Mouse (Mus musculus) neural tube, embryonic 14.5 days (tissue): ENCODE data around the gene Uqcrfs1. TPM values are rescaled to one million over a fixed set of nuclear protein-coding genes. Genes with fewer than 3 reads are reported as not detected.
A peak's percentile ranks its signal among the peaks of the same experiment; 100 is the strongest.

Experiments used
- ATAC-seq: fragments of 200-750 bp; cut with Nextera tagmentation; 2 replicates; pipeline ENCODE4 v1.8.0; 2017; ENCODE audit warnings: low read depth, mild to moderate bottlenecking, moderate TSS enrichment, moderate library complexity
- H3K27ac ChIP-seq: fragments of 300-500 bp; sonication (generic); 2 replicates; pipeline ENCODE4 v1.5.1; 2014; ENCODE audit warnings: low read depth, mild to moderate bottlenecking, control low read depth, low read length, moderate library complexity, mixed read lengths
- H3K27me3 ChIP-seq: fragments of 300-500 bp; sonication (generic); 2 replicates; pipeline ENCODE4 v1.6.1; 2014; ENCODE audit warnings: low read length; ENCODE audit not compliant: control insufficient read depth, insufficient read depth
- H3K36me3 ChIP-seq: fragments of 300-500 bp; sonication (generic); 2 replicates; pipeline ENCODE4 v1.6.1; 2014; ENCODE audit warnings: low read length, mixed read lengths; ENCODE audit not compliant: control insufficient read depth, insufficient read depth
- H3K4me1 ChIP-seq: fragments of 300-500 bp; sonication (generic); 2 replicates; pipeline ENCODE4 v1.6.1; 2014; ENCODE audit warnings: low read length; ENCODE audit not compliant: control insufficient read depth, insufficient read depth
- H3K4me2 ChIP-seq: fragments of 300-500 bp; sonication (generic); 2 replicates; pipeline ENCODE4 v1.6.1; 2014; ENCODE audit warnings: mild to moderate bottlenecking, low read depth, low read length, control low read depth
- H3K4me3 ChIP-seq: fragments of 300-500 bp; sonication (generic); 2 replicates; pipeline ENCODE4 v1.5.1; 2014; ENCODE audit warnings: low read depth, low read length, control low read depth, mixed read lengths
- H3K9ac ChIP-seq: fragments of 300-500 bp; sonication (generic); replicated peaks from 2 replicates; pipeline ENCODE4 v1.6.1; 2014; ENCODE audit warnings: low read depth, mild to moderate bottlenecking, control low read depth, low read length, mixed read lengths
- H3K9me3 ChIP-seq: fragments of 300-500 bp; sonication (generic); 2 replicates; pipeline ENCODE4 v1.6.1; 2016; ENCODE audit warnings: low read length; ENCODE audit not compliant: control insufficient read depth
- WGBS: fragments of 180-500 bp; shearing (Covaris S2); extraction: QIAGEN DNeasy Blood & Tissue Kit; methylation state at CpG from one replicate; pipeline ENCODE4 v1.1.7; 2014; 5-methylcytosine and 5-hydroxymethylcytosine counted together
- polyA plus RNA-seq: library from polyadenylated mRNA; unstranded; fragments of >200 nt; fragmentation: Nextera tagmentation; extraction: Ambion mirVana; gene quantifications from 2 replicates; pipeline ENCODE4 v1.2.1, GENCODE M21; 2014

The Uqcrfs1 gene
- polyA plus RNA-seq, result 308 and 323 TPM in 2 replicates

DNA sequence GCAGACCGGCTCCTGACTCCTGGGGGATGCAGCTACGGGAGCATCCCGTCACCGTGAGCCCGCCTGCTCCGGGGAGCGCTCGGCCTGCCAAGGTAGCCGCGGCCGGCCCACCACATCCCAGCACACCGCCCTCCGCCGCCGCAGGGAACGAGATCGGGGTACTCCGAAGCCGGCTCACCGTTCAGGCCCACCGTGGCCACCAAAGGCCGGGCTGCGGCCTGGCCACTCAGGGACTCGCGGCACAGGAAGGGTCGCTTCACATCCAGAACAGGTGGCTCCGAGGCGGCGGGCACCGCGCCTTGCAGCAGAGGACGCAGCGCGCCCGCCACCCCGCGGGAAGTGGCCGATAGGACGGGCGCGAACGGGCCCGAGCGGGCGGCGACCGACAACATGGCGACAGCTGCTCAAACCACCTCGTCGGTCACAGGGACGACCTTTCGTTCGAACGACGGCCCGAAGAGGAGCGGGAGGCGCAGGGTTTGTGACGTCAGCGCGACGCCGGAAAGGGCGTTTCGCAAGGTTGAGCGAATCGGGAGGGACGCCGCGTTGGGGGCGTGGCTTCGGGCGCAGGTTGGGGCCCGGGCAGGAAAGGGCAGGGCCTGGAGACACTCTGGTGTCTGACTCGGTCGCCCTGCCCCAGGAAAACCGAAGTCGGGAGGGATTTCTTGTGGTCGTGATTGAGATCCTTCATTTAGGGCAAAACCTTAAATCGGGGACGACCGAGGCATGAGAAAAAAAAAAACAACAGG, at the start of gene Uqcrfs1:
TSS of gene Uqcrfs1 (minus strand) at position 507 of the 749 bp plus-strand sequence.
- Histone ChIP-seq H3K4me1 (peaks cover 17% of the 10 kb centered on the region), H3K36me3 (peaks cover 4% of the 10 kb centered on the region), H3K27ac (peak within 1 kb of the TSS; percentile 74; the same call in 1 of the 2 replicates), H3K9me3 (no peaks in the 10 kb centered on the region), H3K4me3 (peak within 1 kb of the TSS; percentile 99), H3K27me3 (no peaks in the 10 kb centered on the region), H3K9ac (peak within 1 kb of the TSS; percentile 96), H3K4me2 (peak within 1 kb of the TSS; percentile 86)
- ATAC-seq, result peak; percentile 99
- WGBS, result under 1% methylated on average over 82 of the region's 82 CpGs

DNA sequence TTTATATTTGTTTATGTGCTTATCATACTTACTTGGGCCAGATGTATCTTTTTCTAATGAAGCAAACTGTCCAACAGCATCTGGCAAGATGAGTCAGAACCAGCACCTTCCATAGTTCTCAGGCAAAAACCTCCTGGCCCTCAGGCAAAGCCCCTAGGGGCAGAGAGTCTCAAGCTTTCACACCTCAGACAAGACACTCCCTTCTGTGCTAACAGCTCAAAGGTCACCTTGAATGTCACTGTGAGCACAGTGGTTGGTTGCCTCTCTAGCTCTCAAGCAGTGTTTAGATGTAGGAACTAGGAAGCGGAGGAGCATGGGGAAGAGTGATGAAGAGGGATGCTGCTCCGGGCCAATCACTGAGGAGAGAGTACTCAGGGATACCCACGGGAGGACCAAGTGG, 40.6 kb upstream of the Uqcrfs1 start:
- 96% methylated on average over 3 of the region's 3 CpGs for WGBS
- Histone ChIP-seq H3K4me3 (no peak overlapping the region), H3K27me3 (no peaks in the 10 kb centered on the region), H3K4me1 (no peaks in the 10 kb centered on the region), H3K27ac (no peak overlapping the region), H3K9me3 (no peaks in the 10 kb centered on the region), H3K36me3 (no peaks in the 10 kb centered on the region), H3K4me2 (no peak overlapping the region), H3K9ac (no peak overlapping the region)
- ATAC-seq, result no peak

DNA sequence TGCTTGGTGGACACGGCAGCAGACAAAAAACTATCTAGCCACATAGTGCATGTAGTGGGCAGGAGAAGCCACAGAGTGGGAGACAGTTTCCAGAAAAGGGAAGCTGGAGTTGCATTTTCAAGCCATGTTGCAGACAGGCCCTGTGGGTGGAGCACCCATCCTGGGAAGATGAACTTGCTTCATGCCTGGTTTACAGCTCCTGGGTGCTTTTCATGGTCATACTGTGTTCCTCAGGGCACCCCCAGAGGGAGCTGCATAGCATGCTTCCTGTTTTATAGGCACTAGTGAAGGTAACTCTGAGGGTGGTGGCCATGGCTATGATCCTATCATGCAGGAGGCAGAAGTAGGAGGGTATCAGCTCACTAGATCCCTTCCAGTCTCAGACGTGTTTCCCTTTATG, 37.4 kb upstream of the Uqcrfs1 start:
- Histone ChIP-seq H3K9me3 (no peaks in the 10 kb centered on the region), H3K36me3 (no peaks in the 10 kb centered on the region), H3K4me2 (no peak overlapping the region), H3K4me3 (no peak overlapping the region), H3K4me1 (no peaks in the 10 kb centered on the region), H3K27me3 (no peaks in the 10 kb centered on the region), H3K9ac (no peak overlapping the region), H3K27ac (no peak overlapping the region)
- WGBS, result 72% methylated on average over 2 of the region's 2 CpGs
- ATAC-seq, result no peak

DNA sequence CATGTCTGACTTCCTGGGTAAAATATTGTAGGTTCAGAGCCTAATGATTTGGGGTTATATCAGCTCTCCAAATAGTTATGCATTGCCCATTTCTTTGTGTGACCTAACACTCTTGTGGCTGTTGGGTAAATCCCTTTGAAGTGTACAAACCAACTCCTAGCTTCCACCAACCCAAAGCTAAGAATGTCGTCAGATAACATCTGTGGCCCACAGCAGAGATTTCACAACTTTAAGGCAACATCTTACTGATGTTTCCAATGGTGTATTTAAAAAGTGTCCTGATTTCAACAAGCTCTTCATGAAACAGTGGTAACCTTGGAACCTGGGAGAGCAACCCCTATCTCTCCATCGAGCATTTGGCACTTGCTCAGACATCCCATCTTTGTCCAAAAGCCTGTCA, 33.6 kb upstream of the Uqcrfs1 start:
- ATAC-seq, result no peak
- Histone ChIP-seq H3K9ac (no peak overlapping the region), H3K27me3 (no peaks in the 10 kb centered on the region), H3K4me1 (no peaks in the 10 kb centered on the region), H3K4me3 (no peak overlapping the region), H3K27ac (no peak overlapping the region), H3K36me3 (no peaks in the 10 kb centered on the region), H3K9me3 (no peaks in the 10 kb centered on the region), H3K4me2 (no peak overlapping the region)
- 89% methylated on average over 2 of the region's 2 CpGs for WGBS

DNA sequence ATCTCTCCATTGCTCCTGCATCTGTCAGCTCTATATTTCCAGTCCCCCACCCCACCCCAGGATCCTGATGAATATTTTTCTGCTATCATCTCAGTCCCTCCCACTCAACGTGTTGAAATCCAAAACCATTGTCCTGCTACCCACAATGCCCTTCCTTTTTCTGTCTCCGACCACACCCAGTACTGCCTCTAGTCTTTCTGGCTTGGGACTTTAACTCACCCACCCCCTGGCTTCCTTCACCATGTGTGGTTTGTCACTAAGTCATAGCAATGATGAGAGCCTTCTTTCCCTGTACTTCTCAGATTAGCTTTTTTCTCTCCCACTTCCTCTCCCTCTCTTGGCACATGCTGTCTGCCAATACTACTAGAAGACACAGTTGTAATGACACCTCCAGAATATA, 31.7 kb upstream of the Uqcrfs1 start:
- Histone ChIP-seq H3K27me3 (no peaks in the 10 kb centered on the region), H3K9ac (no peak overlapping the region), H3K4me1 (no peaks in the 10 kb centered on the region), H3K4me3 (no peak overlapping the region), H3K27ac (no peak overlapping the region), H3K4me2 (no peak overlapping the region), H3K36me3 (no peaks in the 10 kb centered on the region), H3K9me3 (no peaks in the 10 kb centered on the region)
- no peak for ATAC-seq
- 81% methylated on average over 2 of the region's 2 CpGs for WGBS

DNA sequence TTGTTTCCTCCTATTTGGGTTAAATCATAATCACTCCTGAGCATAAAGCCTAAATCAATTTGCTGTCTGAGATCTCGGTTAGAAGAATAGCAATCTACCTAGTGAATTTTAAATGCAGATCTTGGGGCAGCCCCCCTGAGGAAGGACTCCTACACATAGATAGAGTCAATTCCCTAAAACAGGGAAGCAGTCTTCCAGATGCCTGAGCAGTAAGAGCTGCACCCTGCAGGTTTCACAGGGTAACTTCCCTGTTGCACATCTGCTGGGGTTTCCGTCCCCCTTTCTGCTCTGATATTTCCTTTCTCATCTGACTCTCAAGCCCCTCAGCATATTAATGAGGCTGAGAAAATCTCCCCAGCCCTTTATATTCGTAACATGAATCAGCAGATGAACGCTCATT, 27.8 kb upstream of the Uqcrfs1 start:
- 66% methylated on average over 4 of the region's 4 CpGs for WGBS
- H3K27ac ChIP-seq, result no peak overlapping the region
- H3K4me2 ChIP-seq, result no peak overlapping the region
- H3K4me3 ChIP-seq, result no peak overlapping the region
- ATAC-seq, result no peak
- H3K36me3 ChIP-seq, result no peaks in the 10 kb centered on the region
- no peaks in the 10 kb centered on the region for H3K9me3 ChIP-seq
- H3K27me3 ChIP-seq, result no peaks in the 10 kb centered on the region
- H3K4me1 ChIP-seq, result no peaks in the 10 kb centered on the region
- no peak overlapping the region for H3K9ac ChIP-seq

DNA sequence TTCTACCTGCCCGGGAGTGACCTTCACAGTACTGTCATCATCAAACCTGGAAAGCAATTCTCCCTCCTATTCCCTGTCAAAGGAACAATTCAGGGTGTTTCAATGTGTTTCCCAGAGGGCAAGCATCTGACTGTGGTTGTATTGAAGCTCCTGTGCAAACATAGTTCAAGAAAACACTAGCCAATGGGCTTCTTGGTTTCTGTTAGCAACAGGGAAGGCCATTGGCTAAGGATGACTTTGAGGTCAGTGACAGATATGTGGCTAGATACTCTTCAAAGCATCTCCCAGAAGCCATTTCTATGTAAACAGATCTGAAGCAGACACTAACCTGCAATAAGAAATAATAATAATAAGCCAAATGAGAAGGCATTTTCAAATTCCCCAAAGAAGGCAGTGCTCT, 25.0 kb upstream of the Uqcrfs1 start:
- ATAC-seq, result no peak
- H3K4me2 ChIP-seq, result no peak overlapping the region
- H3K27me3 ChIP-seq, result no peaks in the 10 kb centered on the region
- no peaks in the 10 kb centered on the region for H3K9me3 ChIP-seq
- no peak overlapping the region for H3K4me3 ChIP-seq
- no peak overlapping the region for H3K9ac ChIP-seq
- H3K27ac ChIP-seq, result no peak overlapping the region
- H3K36me3 ChIP-seq, result no peaks in the 10 kb centered on the region
- WGBS, result 93% methylated on average over 1 of the region's 1 CpGs
- no peaks in the 10 kb centered on the region for H3K4me1 ChIP-seq

DNA sequence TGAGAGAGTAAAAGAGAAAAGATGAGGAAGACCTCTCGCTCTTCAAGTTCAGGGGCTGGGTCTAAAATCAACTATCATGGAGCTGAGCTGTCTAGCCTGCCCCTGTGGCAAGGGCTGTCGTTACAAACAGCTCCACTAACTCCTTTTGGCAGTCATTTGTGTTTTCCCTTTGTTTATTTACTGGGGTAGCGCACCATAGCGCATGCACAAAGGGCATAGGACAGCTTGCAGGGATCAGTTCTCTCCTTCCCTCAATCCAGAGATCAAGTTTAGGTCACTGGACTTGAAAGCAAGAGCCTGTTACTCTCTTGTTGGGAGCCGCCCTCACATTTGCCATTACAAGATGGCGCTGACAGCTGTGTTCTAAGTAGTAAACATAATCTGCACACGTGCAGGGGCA, 22.4 kb upstream of the Uqcrfs1 start:
- no peak overlapping the region for H3K9ac ChIP-seq
- 62% methylated on average over 6 of the region's 7 CpGs for WGBS
- ATAC-seq, result no peak

DNA sequence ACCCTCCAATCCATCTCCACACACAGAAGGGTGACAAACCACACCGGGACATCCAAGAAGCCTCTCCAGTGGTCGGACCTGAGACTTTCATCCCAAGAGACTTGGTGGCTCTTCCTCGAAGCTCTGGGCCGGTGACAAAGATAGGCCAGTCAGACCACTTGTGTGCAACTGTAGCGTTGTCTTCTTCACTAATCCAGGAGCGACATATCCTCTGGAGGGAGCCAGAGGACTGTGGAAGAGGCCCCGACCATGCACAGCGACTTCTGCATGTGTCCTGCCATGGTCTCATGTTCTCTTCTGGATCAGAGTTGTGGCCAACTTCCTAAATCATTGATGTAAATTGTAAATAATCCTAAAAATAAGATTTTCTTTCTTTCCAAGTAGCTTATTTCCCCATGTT, 21.6 kb upstream of the Uqcrfs1 start:
- no peaks in the 10 kb centered on the region for H3K27me3 ChIP-seq
- H3K27ac ChIP-seq, result no peak overlapping the region
- WGBS, result 61% methylated on average over 8 of the region's 8 CpGs
- no peaks in the 10 kb centered on the region for H3K36me3 ChIP-seq
- H3K9me3 ChIP-seq, result no peaks in the 10 kb centered on the region
- no peaks in the 10 kb centered on the region for H3K4me1 ChIP-seq
- no peak overlapping the region for H3K4me2 ChIP-seq
- ATAC-seq, result no peak
- H3K4me3 ChIP-seq, result no peak overlapping the region
- no peak overlapping the region for H3K9ac ChIP-seq

More for the DNA sequence above, 22.4 kb upstream of the Uqcrfs1 start:
- H3K4me2 ChIP-seq, result no peak overlapping the region
- H3K27me3 ChIP-seq, result no peaks in the 10 kb centered on the region
- H3K27ac ChIP-seq, result no peak overlapping the region
- no peaks in the 10 kb centered on the region for H3K36me3 ChIP-seq
- no peaks in the 10 kb centered on the region for H3K4me1 ChIP-seq
- no peak overlapping the region for H3K4me3 ChIP-seq
- no peaks in the 10 kb centered on the region for H3K9me3 ChIP-seq
